Mouse (Mus musculus): ENCODE data around the gene Dmbx1.

- TF ChIP-seq CTCF (IDR thresholded peaks at IDR 0.05; ENCODE audit: extremely low read depth, insufficient read depth, insufficient read length, insufficient replicate concordance) (no peak), POLR2A (IDR thresholded peaks at IDR 0.05; ENCODE audit: low read depth, low read length) (no peak)
Measured at GRCm38 (mm10) chr4:115927637-115928036, 12.1 kb downstream of the Dmbx1 start.
